Mouse (Mus musculus) R1 (cell line): ENCODE measurements around the gene Adra2b.
A peak's percentile ranks its signal among the peaks of the same experiment; 100 is the strongest.

ENCODE experiments used
- DNase-seq: peaks from one replicate; pipeline ENCODE4 v3.0.0-alpha.2; 2018; ENCODE audit warnings: low read depth, low spot score

Adra2b gene

DNA sequence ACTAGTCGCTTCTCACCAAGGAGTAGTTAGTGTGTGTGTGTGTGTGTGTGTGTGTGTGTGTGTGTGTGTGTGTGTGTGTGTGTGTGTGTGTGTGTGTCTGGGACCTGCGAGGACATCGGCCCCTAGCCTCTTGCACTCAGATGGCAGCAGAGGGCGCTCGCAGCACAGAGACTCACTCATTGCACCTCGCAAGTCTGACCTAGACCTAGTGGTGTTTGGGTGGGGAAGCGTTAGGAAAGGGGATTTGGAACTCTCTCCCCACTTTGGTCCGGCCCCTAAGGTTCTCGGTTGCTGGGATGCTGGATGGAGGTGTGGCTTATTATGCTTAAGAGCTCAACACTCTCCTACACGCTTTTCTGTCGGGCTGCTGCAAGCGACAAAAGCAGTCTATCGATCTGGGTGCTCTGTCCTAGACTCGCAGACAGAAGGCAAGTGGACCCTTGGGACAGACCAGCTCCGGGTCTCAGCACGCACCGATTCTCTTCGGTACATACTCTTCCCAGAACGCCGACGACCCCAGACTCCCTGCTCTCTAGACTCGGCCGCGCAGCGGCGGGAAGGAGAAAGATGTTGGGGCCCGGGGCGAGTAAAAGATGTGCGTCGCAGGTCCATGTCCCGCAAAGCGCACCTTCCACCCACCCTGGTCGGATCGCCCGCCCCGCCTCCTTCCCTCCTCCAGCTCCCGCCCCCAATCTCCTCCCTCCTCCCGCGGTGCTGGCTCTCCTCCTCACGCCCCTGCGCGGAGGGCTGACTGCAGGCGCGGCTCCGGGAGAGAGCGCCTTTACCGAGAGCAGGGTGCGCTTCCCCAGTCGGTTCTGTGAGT lies at the start of gene Adra2b:
Gene Adra2b, plus strand, starts transcription at position 750 of the 823 bp plus-strand sequence.
- peak; percentile 97 for DNase-seq

DNA sequence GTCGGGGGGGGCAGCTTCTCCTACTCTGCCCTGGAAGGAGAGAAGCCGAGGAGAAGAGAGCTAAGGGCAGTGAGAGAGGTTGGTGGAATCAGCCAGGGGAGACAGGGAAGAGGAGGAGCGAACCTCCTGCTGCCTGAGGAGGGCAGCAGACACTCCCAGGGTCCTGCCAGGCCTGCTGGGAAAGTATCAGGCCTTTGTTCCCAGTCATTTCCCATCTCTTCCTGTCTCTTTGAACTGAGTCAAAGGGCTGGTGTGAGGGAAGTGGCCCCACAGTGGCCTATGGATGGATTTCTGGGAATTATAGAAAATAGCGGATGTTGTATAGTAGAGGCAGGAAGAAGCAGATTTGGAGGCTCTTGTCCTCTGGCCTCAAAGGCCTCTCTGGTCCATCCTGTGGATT lies 49.1 kb upstream of the Adra2b start:
- DNase-seq, result no peak

DNA sequence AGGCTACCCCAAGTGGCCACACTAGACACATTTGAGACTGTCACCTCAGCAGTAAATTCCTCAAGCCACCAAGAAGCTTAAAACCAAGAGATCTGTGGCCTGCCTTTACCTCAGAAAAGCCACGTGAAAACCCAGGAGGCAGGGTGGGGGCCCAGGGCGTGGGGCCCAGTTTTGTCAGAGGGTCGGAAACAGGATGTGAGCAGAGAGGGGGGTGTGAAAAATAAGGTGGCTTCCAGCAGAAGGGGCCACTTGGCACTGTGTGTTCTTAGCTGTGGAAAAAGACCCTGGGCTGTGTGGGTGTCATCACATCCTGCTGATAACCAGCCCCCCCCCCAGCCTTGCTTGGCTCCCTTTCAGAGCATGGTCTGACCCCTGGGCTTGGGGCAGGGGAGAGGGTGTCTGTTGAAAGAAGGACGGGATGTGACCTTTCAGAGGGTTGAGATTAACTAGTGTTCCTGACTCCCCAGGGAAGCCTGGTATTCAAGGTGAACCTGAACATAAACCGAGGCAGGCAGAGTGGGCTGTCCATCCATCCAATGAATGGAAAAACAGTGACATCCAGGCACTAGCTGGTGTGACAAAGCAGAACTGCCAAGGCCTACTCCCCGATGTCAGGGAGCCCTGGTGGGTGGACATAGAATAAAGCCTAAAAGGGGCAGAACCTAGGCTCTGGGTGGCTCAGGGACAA lies 48.4 kb upstream of the Adra2b start:
- DNase-seq, result no peak

DNA sequence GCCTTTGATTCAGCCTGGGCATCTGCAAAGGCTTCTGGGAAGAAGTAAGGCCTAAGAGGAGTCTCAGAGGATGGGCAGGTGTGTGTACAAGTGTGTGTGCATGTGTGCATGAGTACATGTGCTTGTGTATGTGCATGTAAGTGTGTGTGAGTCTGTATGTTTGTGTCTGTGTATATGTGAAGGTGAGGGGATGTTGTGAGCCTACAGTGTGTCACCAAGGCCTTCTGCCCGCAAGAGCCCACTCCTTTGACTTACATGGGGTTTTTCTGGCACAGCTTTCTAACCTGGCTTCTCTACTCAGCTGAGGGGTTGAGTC lies 47.9 kb upstream of the Adra2b start:
- no peak for DNase-seq

DNA sequence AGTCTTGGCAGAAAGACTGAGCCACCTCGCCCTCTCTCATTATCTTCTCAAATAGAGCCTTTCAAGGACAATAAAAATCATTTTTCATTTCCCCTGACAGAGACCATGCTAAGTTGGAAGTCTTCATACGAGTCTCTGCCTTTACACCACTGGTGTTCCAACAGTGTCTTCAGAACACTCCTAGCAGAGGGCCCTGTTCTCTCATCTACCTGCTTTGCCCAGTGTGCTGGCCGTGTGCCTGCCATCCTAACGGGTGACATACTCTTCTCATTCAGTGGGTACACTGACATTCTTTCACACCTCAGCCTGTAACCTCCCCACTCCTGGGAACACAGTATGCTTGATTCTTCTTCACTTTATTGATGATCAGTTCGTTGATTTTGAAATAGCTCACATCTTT lies 46.6 kb upstream of the Adra2b start:
- DNase-seq, result no peak

DNA sequence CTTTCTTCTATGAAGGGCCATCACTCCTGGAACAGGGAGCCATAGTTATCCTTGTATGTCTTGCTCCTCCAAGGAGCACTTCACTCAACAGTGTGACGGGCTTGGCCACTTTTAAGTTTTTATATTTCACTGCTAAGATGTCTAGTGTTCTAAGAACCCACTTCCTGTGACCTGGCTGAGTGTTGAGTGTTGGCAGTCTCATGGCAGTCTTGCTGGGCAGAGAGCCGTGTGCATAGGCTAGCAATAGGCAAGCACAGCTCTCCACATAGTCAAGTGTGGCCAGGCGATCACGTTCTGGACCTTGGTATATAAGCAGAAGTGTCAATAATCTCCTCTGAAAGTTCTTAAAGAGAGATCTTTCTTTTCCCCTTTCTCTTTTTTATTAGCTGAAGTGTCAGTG lies 44.9 kb upstream of the Adra2b start:
- no peak for DNase-seq

DNA sequence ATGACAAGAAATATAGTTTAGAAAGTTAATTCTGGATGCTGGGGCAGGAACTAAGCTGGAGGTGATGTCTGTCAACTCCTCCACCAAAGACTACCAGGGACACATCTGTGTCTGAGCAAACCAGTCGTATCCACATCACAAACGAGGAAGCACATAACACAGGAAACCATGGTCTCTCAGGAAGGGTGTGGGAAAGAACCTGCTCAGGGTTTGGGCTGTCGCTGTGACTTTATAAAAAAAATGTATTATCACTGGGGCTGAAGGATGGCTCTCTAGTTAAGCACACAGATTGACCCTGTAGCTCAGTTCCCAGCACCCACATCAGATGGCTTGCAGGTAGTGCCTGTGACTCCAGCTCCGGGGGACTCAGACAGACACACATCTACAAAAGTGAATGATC lies 43.9 kb upstream of the Adra2b start:
- DNase-seq, result no peak

DNA sequence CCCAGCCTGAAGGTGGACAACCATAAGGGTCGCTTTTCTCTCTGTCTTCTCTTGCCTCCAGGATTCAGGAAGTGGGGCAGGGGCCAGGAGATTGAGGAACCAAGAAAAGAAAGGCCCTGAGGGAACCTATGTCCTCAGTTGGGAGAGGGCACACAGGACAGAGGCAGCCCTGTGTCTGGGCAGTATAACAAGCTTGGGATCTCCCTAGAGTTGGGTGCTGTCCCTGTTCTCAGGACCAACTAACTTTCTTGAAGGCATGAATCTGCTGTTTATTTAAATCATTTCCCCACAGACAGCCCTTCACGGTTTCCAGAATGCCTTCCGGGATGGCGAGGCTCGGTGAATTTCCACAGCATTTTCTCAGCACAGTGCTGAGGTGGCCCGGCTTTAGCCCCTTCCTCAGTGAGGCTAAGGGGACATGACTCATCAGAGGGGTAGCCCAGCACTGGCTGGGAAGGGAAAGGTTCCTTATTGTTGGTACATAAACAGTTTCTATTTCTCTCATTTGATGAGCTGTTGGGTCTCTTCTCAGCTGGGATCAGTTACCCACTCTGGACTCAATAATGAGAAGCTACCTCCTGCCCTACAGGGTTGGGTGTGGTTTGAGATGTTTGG lies 40.2 kb upstream of the Adra2b start:
- DNase-seq, result no peak

DNA sequence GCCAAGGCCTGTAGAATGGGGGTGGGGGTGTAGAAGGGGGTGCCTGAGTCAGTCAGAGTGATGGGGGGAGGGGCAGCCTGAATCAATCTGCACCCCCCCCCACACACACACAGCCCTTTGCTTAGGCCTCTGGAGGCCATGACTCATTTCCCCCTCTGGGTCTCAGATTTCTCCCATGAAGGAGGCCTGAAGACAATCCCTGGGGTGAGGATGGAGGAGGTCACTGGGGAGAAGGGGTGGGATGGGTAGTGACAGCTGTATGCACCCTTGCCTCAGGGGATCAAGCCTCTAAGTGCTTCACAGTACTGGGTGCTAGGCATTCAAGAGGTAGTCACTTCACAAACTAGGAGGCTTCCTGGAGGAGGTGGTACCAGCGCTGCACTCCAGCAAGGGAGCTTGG lies 39.3 kb upstream of the Adra2b start:
- no peak for DNase-seq

DNA sequence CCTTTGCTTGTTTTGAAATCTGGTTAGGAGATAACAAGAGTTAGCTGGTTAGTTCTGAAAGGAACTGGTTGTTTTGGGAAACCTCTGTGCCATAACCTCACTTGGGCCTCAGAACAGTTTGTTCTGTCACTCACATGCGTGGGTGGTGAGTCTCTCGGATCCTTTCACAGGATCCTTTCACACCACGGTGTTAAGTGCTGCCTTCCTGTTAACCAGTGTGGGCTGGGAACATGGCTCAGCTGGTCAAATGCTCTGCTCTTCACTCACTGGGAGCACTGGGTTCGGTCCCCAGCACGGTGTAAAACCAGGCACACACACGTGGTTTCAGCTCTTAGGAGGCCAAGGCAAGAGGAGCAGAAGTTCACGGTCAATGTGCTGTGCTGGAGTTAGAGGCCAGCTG lies 38.6 kb upstream of the Adra2b start:
- DNase-seq, result no peak

DNA sequence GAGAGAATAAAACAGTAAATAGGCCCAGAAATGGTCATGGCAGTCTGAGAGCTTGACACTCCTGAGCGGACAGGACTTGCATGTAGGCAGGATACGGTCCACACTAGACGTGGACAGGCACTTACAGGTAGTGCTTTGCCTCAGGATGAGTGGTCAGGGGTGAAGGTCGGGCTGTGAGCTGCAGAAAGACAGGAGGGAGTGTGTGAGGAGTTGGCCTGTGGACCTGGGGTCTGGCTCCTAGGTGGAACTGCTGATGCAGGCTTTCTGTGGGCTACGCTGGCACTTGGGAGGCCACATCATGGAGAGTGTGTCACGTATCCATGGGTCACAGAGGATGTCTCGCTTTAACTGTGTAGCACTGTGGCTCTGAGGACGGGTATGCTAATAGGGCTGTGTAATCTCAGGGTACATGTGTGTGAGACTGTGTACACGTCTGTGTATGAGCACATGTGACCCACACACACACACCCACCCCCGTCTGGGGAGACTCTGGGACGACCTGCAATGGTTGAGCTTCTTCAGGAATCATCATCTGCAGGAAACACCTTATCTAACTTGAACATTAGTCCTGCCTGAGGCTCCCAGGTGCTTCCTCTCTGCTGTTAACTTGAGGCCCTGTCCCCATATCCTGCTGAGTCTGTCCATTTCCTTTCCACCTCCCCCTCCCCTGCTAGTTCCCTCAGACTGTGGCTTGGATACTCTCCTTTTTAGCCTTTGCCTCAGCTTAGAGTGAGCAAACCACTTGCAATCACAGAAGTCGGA lies 34.7 kb upstream of the Adra2b start:
- no peak for DNase-seq

DNA sequence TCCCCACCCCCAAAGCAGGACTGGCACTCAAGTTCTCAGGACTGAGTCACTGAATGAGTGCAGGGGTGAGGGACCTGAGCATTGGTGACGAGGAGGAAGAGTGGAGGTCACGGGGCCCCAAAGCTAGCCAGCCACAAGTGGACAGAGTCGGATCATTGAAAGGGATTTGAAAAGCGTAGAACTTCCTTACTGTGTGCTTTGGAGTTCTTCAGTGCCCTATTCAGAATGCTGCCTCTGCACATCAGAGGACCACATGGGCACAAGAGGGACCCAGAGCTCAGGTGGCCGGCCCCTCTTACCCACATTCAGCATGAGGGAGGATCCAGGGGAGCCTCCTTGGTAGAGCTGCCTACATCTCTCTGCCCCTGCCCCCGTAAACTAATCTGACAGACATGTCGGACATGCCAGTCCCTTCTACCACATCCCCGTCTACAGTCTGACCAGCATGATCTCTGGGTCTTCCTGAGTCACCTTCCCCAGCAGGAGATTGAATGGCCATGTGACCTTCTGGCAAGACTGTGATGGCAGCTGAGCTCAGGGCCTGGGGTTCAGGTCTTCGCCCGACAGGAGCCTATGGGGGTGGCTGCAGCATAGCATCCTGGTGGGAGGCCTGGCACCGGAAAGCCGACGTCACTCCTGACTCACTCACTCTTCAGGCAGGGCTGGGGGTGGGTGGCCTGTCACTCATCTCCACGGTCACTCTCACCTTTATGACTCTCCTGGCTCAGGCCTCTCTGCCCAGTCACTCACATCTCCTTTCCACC lies 30.0 kb upstream of the Adra2b start:
- DNase-seq, result no peak

DNA sequence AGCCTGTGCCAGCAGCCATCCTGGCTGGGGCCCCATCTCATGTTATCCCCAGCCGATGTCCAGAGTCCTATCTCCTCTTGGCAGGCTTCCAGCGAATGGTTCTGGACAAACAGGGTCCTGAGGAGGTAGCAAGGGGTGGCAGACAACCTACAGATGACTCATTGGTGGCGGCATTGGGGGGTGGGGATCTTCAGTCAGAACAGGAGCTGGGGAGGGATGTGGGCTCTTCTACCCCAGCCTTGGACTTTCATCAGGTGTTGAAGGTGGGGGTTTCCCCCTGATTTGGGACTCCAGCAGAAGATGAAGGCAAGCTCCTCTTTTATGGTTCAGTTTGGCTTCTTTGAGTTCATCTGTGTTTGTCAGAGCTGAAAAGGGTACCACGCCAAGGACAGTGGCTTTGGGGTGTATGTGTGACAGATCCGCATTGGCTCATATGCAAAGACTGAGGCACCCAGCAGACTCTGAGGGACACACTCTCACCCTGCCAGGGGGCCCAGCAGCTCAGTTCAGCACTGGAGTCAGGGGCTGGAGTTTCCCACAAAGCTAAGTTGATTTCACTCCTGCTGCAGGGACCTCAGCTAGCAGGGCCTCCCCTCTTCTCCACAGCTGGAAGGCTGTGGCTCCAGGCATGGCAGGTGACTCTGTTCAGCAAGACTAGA lies 28.9 kb upstream of the Adra2b start:
- no peak for DNase-seq

DNA sequence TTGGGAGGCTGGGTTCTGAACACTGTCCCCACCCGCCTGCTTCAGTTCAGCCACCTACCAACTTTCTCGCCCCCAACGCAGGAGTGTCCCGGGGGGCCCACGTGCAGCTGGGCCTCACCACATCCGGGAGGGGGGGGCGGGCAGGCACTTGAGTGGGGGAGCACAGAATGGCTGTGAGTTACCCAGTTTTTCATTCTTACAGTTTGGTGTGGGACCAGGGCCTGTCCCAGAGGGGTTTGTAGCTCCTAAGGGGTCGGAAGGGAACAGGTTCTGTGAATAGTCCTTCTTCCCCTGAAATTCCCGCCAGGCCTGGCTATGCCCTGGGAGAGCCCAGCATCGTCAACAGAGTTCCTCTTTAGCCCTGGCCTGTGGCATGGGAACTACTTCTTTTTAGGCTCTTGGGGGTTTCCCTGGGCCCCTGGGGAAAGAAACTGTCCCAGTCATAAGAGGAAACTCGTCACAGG lies 27.9 kb upstream of the Adra2b start:
- no peak for DNase-seq

DNA sequence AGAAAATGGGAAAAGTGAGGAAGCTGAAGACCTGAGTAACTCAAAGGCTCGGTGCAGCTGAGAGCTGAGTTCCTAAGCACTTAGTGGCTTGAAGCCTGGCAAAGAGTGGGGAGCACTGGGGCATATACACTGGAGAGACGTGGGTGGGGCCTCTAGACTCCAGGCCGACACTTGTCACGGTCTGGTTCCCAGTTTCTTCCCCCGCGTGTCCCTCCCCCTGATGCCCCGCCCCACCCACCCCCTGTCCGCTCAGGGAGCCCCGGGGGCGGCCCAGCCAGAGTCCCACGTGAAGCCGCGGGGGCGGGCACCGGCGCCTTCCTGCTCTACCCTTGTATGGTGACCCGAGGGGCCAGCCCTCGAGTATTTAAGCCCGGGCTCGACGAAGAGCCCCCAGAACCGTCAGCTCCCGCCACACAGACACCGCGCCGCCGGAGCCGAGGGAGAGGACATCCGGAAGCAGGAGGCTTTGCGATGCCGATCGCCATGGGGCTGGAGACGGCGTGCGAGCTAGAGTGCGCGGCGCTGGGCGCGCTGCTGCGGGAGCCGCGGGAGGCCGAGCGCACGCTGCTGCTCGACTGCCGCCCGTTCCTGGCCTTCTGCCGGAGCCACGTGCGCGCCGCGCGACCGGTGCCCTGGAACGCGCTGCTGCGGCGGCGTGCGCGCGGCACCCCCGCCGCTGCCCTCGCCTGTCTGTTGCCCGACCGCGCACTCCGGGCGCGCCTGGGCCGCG lies 27.1 kb upstream of the Adra2b start, which contains the start of gene Dusp2:
Gene Dusp2, plus strand, starts transcription at position 393 of the 730 bp plus-strand sequence.
- DNase-seq, result peak; percentile 54

DNA sequence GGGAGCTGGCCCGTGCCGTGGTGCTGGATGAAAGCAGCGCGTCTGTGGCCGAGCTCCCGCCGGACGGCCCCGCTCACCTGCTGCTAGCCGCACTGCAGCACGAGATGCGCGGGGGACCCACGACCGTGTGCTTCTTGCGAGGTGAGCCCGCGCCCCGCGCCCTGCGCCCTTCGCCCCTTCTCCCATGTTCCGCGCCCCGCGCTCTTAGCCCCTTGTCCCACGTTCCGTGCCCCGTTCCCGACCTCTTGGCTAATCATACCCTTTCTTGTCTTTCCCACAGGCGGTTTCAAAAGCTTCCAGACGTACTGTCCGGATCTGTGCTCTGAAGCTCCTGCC lies 26.5 kb upstream of the Adra2b start:
- peak; percentile 65 for DNase-seq

DNA sequence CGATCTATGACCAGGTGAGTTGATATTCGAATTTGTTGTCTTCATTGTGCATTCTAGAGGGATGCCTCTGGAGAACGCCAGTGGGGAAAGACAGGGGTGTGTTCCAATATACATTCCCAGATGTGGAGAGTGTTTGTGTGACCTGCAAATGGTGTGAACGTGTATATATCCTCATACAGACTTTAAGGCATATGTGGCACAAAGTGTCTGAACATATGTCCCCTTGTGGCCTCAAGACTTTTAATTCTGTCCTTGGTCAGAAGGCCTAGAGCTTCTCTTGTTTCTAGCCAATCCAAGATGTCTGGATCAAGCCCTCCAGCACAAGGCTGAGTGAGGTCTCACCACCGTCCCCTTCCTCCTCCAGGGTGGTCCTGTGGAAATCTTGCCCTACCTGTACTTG lies 26.1 kb upstream of the Adra2b start:
- DNase-seq, result no peak

DNA sequence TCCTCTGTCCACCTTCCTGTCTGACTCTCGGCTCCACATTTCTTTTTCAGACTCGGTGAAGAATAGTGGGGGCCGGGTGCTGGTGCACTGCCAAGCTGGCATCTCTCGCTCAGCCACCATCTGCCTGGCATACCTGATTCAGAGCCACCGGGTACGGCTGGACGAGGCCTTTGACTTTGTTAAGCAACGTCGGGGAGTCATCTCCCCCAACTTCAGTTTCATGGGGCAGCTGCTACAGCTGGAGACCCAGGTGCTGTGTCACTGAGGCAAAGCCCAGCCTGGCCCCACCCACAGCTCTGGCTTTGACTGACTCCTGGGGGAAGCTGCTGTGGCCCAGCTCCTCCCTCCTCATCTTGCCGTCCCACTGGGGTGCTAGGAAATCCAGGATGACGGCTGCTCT lies 25.5 kb upstream of the Adra2b start:
- DNase-seq, result peak; percentile 13

DNA sequence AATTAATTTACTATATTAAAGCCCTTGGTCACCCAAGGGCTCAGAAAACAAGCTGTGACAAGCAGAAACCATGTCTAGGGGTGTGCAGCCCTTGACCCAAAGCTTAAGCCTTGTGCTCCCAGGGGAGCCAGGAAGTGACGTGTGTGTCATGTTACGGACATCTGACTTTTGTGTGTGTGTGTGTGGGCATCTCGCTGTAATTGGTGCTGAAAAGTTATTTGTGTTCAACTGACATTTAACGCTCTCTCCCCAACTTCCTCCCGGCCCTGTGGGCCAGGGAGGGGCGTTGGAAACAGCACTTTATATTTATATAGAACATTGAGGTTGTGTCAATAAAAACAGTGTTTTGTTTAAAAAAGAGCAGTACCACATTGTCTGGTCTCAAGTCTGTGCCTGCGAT lies 25.0 kb upstream of the Adra2b start:
- no peak for DNase-seq

DNA sequence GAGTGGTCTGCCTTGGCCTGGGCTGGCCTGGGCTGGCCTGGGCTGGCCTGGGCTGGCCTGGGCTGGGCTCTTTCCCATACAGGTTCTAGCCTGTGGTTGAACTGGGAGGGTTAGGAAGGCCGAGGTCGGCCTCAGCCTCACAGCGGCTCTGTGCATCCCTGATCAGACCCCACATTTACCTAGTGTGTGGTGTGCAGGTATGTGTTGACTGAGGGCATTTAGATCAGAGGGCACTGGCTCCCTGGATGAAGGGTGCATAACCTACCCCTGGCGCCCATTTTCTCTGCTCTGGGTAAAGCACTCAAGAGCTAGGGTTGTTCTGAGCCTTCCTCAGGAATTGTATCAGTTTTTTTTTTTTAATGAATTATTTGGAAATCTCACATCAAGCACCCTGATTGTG lies 24.6 kb upstream of the Adra2b start, which contains the start of gene Astl:
Gene Astl, plus strand, starts transcription at position 224 of the 400 bp plus-strand sequence.
- DNase-seq, result no peak
